Mouse (Mus musculus) liver, adult 2 months (tissue): ENCODE data around the gene Urb2. TPM values are rescaled to one million over a fixed set of nuclear protein-coding genes. Genes with fewer than 3 reads are reported as not detected.
A peak's percentile ranks its signal among the peaks of the same experiment; 100 is the strongest.

Source experiments
- DNase-seq: peaks from one replicate; pipeline ENCODE4 v3.0.0-alpha.2; 2011; ENCODE audit warnings: low read depth, low spot score; ENCODE audit errors: extremely low read depth
- H3K27ac ChIP-seq: fragments of 200-500 bp; replicated peaks from 2 replicates; pipeline ENCODE4 v1.5.1; 2012; ENCODE audit warnings: low read depth, mild to moderate bottlenecking, control low read depth, inconsistent platforms, low read length; ENCODE audit not compliant: insufficient read depth
- H3K27me3 ChIP-seq: fragments of 200-500 bp; 2 replicates; pipeline ENCODE4 v1.6.1; 2012; ENCODE audit warnings: mild to moderate bottlenecking, moderate library complexity, low read length, inconsistent platforms; ENCODE audit not compliant: control insufficient read depth, insufficient read depth
- H3K36me3 ChIP-seq: fragments of 200-500 bp; 2 replicates; pipeline ENCODE4 v1.6.1; 2012; ENCODE audit warnings: low read length, inconsistent platforms; ENCODE audit not compliant: control insufficient read depth, insufficient read depth
- H3K4me1 ChIP-seq: fragments of 200-500 bp; 2 replicates; pipeline ENCODE4 v1.6.1; 2011; ENCODE audit warnings: low read length; ENCODE audit not compliant: control insufficient read depth, insufficient read depth
- H3K4me3 ChIP-seq: fragments of 200-500 bp; 2 replicates; pipeline ENCODE4 v1.5.1; 2011; ENCODE audit warnings: low read depth, mild to moderate bottlenecking, control low read depth, low read length, moderate library complexity; ENCODE audit not compliant: insufficient read depth
- H3K79me2 ChIP-seq: fragments of 200-500 bp; 2 replicates; pipeline ENCODE4 v1.6.1; 2012; ENCODE audit warnings: inconsistent platforms, mild to moderate bottlenecking, low read length, moderate library complexity; ENCODE audit not compliant: control insufficient read depth, insufficient read depth
- H3K9ac ChIP-seq: fragments of 200-500 bp; 2 replicates; pipeline ENCODE4 v1.6.1; 2012; ENCODE audit warnings: low read depth, mild to moderate bottlenecking, control low read depth, inconsistent platforms, low read length
- CTCF ChIP-seq: fragments of 200-500 bp; IDR thresholded peaks from 2 replicates; pipeline ENCODE4 v1.5.1; 2011; ENCODE audit warnings: low read depth, low read length, control low read depth
- POLR2A ChIP-seq: fragments of 200-500 bp; IDR thresholded peaks from 2 replicates; pipeline ENCODE4 v1.6.1; 2011; ENCODE audit warnings: low read length, control low read depth; ENCODE audit not compliant: insufficient read depth; ENCODE audit errors: extremely low read depth
- WGBS: fragments of 180-500 bp; shearing (Covaris S2); methylation state at CpG from one replicate; pipeline ENCODE4 v1.1.7; 2018; 5-methylcytosine and 5-hydroxymethylcytosine counted together
- polyA plus RNA-seq: library from polyadenylated mRNA; depleted of rRNA; stranded (reverse); fragments of >200 nt; gene quantifications from 2 replicates; pipeline ENCODE4 v1.2.3, GENCODE M21; 2012; rRNA removed
- total RNA-seq: library from RNA; depleted of rRNA; stranded (reverse); fragments of >200 nt; gene quantifications from 2 replicates; pipeline ENCODE4 v1.2.3, GENCODE M21; 2014; rRNA removed

The Urb2 gene
- 3.6 and 4.1 TPM in 2 replicates for total RNA-seq
- polyA plus RNA-seq: 1.8 and 2.7 TPM in 2 replicates

DNA sequence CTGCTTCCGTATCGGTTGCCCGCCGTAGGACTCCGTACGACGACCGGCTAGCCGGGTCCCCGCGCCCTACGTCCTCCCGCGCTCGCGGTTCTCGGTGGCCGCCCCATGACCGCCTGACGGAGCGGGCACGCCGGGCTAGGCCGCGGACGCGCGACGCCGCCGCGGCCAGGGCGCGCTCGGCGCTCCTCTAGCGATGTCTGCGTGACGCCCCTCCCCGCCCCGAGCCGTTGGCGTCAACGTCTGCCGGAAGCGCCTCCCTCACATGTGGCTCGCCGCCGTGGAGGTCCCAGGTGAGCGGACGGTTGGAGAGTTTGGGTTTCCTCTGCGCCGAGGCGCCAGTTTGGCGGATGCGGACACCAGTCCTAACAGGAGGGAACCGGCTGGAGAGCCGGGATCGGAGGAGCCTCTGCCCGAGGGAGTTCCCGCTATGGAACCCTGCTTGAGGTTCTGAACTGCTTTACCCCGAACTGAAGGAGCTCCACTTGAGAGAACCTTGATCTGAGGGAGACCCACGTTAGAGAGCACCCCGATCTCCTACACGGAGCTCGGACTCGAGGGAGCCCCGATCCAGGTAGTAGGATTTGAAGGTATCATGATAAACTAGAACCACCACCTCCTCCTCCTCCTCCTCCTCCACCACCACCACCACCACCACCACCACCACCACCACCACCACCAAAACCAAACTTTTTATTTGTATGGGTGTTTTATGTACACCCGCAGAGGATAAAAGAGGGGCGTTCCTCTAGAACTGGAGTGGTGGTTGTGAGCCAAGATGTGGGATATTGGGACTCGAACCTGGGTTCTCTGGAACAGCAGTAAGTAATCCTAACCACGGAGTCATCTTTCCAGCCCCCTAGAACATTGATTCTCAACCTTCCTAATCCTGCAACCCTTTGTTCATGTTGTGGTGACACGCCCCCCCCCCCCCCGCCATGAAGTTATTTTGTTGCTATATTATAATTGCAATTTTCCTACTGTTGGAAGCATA lies at the start of gene Urb2, which contains the start of gene Taf5l:
Gene Urb2 (plus strand): TSS at position 272 of the 991 bp plus-strand sequence.
Gene Taf5l (minus strand): TSS at position 161 of the 991 bp plus-strand sequence.
- WGBS: 1% methylated on average over 68 of the region's 74 CpGs
- TF ChIP-seq POLR2A (0 out of 2 replicates have a peak, but pooled peaks have one; percentile 43), CTCF (no peak)
- Histone ChIP-seq H3K4me3 (peak within 1 kb of the TSS; percentile 93), H3K4me1 (peaks cover 10% of the 10 kb centered on the region), H3K27me3 (no peaks in the 10 kb centered on the region), H3K27ac (peak within 1 kb of the TSS; percentile 96), H3K79me2 (peaks cover 31% of the 10 kb centered on the region), H3K9ac (peak within 1 kb of the TSS; percentile 97), H3K36me3 (peaks cover 5% of the 10 kb centered on the region)
- peak; percentile 65 for DNase-seq

DNA sequence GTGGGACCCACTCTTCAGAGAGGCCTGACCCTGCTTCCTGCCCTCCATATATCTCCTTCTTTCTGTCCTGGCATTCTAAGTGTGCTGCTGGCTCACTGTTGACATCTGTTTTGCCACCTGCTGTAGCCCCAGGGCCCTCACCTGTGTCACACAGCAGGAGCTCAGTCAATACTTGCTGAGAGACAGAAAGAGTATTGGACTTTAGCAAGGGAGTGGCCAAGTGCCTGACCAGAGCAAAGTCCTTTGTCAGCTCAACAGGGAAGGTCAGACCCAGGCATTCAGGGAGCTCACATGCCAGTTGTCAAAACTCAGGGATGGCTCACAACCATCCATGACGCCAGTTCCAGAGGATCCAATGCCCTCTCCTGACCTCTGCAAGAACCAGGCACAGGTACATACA lies 47.8 kb upstream of the Urb2 start:
- peak; percentile 99 for DNase-seq
- no peak overlapping the region for H3K4me3 ChIP-seq
- peak overlapping the region; percentile 28 for H3K9ac ChIP-seq
- peaks cover 22% of the 10 kb centered on the region; the same call in 1 of the 2 replicates for H3K79me2 ChIP-seq
- WGBS: 38% methylated on average over 1 of the region's 1 CpGs
- H3K4me1 ChIP-seq: peaks cover 12% of the 10 kb centered on the region; the same call in 1 of the 2 replicates
- H3K36me3 ChIP-seq: peaks cover 4% of the 10 kb centered on the region; the same call in 1 of the 2 replicates
- H3K27me3 ChIP-seq: no peaks in the 10 kb centered on the region
- no peak for TF ChIP-seq CTCF
- no peak for TF ChIP-seq POLR2A
- H3K27ac ChIP-seq: peak overlapping the region; percentile 89

DNA sequence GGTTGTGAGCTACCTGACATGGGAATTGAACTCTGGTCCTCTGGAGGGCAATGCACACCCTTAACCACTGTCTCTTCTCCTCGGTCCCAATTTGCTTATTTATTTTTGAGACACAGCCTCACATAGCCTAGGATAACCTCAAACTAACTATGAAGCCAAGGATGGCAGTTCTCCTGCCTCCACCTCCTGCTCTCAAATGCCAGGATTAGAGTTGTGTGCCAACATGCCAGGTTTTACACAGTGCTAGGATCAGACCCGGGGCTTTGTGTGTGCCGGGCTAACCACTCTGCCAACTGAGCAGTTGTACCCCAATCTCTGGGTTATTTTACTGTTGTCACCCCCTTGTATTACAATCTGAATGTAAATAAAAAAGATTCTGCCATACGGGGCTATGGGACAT lies 43.8 kb upstream of the Urb2 start:
- peak; percentile 54 for DNase-seq
- Histone ChIP-seq H3K27ac (no peak overlapping the region; the same call in 1 of the 2 replicates), H3K9ac (no peak overlapping the region), H3K4me1 (peaks cover 24% of the 10 kb centered on the region; the same call in 1 of the 2 replicates), H3K27me3 (no peaks in the 10 kb centered on the region), H3K79me2 (peaks cover 30% of the 10 kb centered on the region; the same call in 1 of the 2 replicates), H3K36me3 (no peaks in the 10 kb centered on the region), H3K4me3 (no peak overlapping the region)
- 45% methylated on average over 4 of the region's 4 CpGs for WGBS
- no peak for TF ChIP-seq CTCF
- no peak for TF ChIP-seq POLR2A

DNA sequence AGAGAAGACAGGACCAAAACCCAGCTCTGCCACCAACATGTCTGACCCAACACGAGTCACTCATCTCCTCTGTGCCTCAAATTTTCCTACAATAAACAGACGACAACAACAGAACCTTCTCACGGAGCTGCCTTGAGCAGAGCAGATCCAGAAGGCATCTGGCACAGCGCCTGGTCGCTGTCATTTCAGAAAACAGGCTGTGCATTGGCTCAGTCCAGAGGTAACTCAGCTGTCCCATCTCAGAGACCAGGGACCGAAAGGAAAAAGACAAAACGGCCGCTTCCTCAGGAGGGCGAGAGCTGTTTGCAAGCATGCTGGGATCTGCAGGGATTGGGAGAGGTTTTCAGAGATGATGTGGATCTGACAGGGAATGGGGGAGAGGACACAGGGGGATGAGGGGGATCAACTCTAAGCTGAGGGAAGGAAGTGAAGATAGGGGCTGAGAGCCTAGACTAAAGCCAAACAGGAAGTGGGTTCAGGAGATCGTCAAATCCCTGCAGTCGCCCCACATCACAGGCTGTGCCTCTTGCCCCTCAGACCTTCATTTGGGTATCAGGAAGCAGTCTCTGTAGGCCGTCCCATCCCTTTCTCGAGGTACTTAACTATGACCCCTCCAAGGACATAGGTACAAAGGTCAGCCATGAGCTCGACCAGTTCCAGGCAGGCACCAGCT lies 43.0 kb upstream of the Urb2 start:
- H3K4me1 ChIP-seq: peaks cover 23% of the 10 kb centered on the region; the same call in 1 of the 2 replicates
- WGBS: 51% methylated on average over 14 of the region's 14 CpGs
- no peaks in the 10 kb centered on the region for H3K36me3 ChIP-seq

DNA sequence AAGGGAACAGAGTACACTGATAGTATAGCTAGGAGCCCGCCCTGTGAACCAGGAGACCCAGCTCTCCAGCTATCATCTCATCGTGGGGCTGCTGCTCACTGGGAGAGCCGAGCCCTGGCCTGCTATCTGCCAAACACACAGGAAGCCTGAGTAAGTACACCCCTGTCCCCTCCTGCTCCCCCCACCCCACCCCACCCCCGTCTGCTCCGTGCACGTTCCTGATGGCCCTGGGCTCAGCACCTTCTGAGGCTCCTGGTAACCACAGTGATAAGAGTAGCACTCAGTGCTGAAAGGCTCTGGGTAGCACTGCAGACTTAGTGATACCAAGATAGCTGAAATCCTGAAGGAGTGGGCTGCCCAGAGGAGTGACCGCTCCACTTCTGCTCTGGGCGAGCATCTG lies 42.4 kb upstream of the Urb2 start:
- H3K4me3 ChIP-seq: no peak overlapping the region
- H3K4me1 ChIP-seq: peaks cover 22% of the 10 kb centered on the region; the same call in 1 of the 2 replicates
- no peak for DNase-seq
- H3K36me3 ChIP-seq: no peaks in the 10 kb centered on the region
- no peak for TF ChIP-seq POLR2A
- peaks cover 29% of the 10 kb centered on the region; the same call in 1 of the 2 replicates for H3K79me2 ChIP-seq
- H3K27ac ChIP-seq: peak overlapping the region; percentile 11; the same call in 1 of the 2 replicates
- no peaks in the 10 kb centered on the region for H3K27me3 ChIP-seq
- WGBS: 67% methylated on average over 8 of the region's 8 CpGs
- H3K9ac ChIP-seq: no peak overlapping the region

More for the DNA sequence above, 43.0 kb upstream of the Urb2 start:
- no peaks in the 10 kb centered on the region for H3K27me3 ChIP-seq
- H3K79me2 ChIP-seq: peaks cover 29% of the 10 kb centered on the region; the same call in 1 of the 2 replicates
- H3K9ac ChIP-seq: no peak overlapping the region
- H3K27ac ChIP-seq: peak overlapping the region; percentile 37
- H3K4me3 ChIP-seq: no peak overlapping the region
- no peak for TF ChIP-seq CTCF
- no peak for TF ChIP-seq POLR2A
- peak; percentile 65 for DNase-seq
